Mouse (Mus musculus): ENCODE results near the gene Ptprc. TPM values are rescaled to one million over a fixed set of nuclear protein-coding genes. Genes with fewer than 3 reads are reported as not detected.

The Ptprc gene
- polyA plus RNA-seq, 1 experiment, result not detected

DNA sequence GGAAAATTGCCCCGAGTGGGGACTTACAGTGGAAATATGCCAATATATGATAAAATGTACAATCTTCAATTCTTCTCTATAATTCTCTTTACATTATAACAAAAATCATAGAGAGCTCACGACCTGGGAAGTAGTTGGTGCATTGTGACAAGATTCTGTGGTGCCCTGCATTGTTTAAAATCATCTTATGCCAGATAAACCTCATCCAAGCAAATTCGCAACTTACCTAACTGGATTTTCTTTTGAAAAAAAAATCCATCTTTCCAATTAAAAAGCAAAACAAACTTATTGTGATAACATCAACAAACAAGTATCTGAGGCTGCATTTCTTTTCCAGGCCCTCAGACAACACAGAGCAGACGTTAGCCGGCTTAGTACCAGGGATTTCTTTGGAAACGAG, 1.8 kb downstream of the Ptprc start:
- H3ac ChIP-seq (ENCODE audit: control insufficient read depth, insufficient read length, low read depth), result no peak overlapping the region
- no peaks in the 10 kb centered on the region for H3K27me3 ChIP-seq (ENCODE audit: control insufficient read depth, insufficient read depth, insufficient read length)
- H3K36me3 ChIP-seq (ENCODE audit: control insufficient read depth, insufficient read depth), result no peaks in the 10 kb centered on the region
- no peak overlapping the region for H3K4me3 ChIP-seq (ENCODE audit: insufficient read depth, poor library complexity, severe bottlenecking)
- no peaks in the 10 kb centered on the region for H3K79me2 ChIP-seq (ENCODE audit: control insufficient read depth, insufficient read depth)
- no peak for TF ChIP-seq MAX (IDR thresholded peaks at IDR 0.05)
- no peak for TF ChIP-seq CEBPB (IDR thresholded peaks at IDR 0.05; ENCODE audit: low read depth)
- no peak for TF ChIP-seq MYOD1 (IDR thresholded peaks at IDR 0.05; ENCODE audit: control insufficient read depth, insufficient read length, low read depth)
- no peak for TF ChIP-seq USF1 (IDR thresholded peaks at IDR 0.05; ENCODE audit: low read depth)
- TF ChIP-seq MYOG (IDR thresholded peaks at IDR 0.05; ENCODE audit: control insufficient read depth, extremely low read depth, insufficient read length), result no peak
- no peak for TF ChIP-seq FOSL1 (IDR thresholded peaks at IDR 0.05; ENCODE audit: insufficient read depth, low read length, poor library complexity, severe bottlenecking)
- TF ChIP-seq CTCF (IDR thresholded peaks at IDR 0.05; ENCODE audit: control insufficient read depth, insufficient read depth, insufficient read length), result no peak
- no peaks in the 10 kb centered on the region for H3K79me3 ChIP-seq (ENCODE audit: low read depth)

DNA sequence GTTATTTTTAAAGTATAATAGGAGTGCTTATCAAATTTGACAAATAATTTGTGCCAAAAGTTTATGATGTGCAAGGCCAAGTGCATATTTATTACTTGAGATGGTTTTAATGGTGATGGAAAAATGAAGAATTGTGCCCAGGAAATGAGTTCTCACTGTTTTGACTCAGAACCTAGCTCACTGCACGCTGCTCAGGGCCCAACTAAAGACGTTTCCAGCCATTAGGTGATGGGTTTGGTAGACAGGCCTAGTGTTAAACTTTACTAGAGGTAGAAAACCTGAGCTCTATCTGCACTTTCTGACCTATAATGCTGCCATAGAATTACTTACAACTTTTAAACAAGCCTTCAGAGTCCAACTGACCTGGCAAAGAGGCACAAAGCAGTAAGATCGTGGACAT, 3.0 kb downstream of the Ptprc start:
- Histone ChIP-seq H3K27me3 (ENCODE audit: control insufficient read depth, insufficient read depth, insufficient read length) (no peaks in the 10 kb centered on the region), H3K4me3 (ENCODE audit: insufficient read depth, poor library complexity, severe bottlenecking) (no peak overlapping the region), H3K79me2 (ENCODE audit: control insufficient read depth, insufficient read depth) (no peaks in the 10 kb centered on the region), H3ac (ENCODE audit: control insufficient read depth, insufficient read length, low read depth) (no peak overlapping the region), H3K79me3 (ENCODE audit: low read depth) (no peaks in the 10 kb centered on the region), H3K36me3 (ENCODE audit: control insufficient read depth, insufficient read depth) (no peaks in the 10 kb centered on the region)
- TF ChIP-seq CTCF (IDR thresholded peaks at IDR 0.05; ENCODE audit: control insufficient read depth, insufficient read depth, insufficient read length) (no peak), MAX (IDR thresholded peaks at IDR 0.05) (no peak), FOSL1 (IDR thresholded peaks at IDR 0.05; ENCODE audit: insufficient read depth, low read length, poor library complexity, severe bottlenecking) (no peak), USF1 (IDR thresholded peaks at IDR 0.05; ENCODE audit: low read depth) (no peak), CEBPB (IDR thresholded peaks at IDR 0.05; ENCODE audit: low read depth) (no peak)

DNA sequence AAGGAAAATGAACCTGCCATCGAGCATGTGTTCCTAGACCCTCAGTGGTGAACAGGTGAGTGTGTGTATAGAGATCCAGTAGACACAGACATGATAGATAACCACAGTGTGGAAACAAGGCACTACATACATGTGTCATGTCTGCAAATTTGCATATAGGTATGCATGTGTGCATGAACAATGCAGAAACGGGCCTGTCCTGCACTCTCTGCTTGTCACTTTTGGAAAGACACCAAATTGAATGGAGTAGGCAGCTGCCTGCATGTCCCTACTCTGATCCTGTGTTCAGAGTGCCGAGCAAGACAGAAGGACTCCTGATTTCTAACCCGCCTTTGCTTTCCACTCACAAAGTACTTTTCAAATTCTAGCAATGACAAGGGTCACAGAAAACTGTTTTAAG, 3.4 kb downstream of the Ptprc start:
- no peaks in the 10 kb centered on the region for H3K79me2 ChIP-seq (ENCODE audit: control insufficient read depth, insufficient read depth)
- H3K4me3 ChIP-seq (ENCODE audit: insufficient read depth, poor library complexity, severe bottlenecking), result no peak overlapping the region
- TF ChIP-seq CEBPB (IDR thresholded peaks at IDR 0.05; ENCODE audit: low read depth) (no peak), FOSL1 (IDR thresholded peaks at IDR 0.05; ENCODE audit: insufficient read depth, low read length, poor library complexity, severe bottlenecking) (no peak), MYOD1 (IDR thresholded peaks at IDR 0.05; ENCODE audit: control insufficient read depth, insufficient read length, low read depth) (no peak), MAX (IDR thresholded peaks at IDR 0.05) (no peak), CTCF (IDR thresholded peaks at IDR 0.05; ENCODE audit: control insufficient read depth, insufficient read depth, insufficient read length) (no peak), MYOG (IDR thresholded peaks at IDR 0.05; ENCODE audit: control insufficient read depth, extremely low read depth, insufficient read length) (no peak), USF1 (IDR thresholded peaks at IDR 0.05; ENCODE audit: low read depth) (no peak)

DNA sequence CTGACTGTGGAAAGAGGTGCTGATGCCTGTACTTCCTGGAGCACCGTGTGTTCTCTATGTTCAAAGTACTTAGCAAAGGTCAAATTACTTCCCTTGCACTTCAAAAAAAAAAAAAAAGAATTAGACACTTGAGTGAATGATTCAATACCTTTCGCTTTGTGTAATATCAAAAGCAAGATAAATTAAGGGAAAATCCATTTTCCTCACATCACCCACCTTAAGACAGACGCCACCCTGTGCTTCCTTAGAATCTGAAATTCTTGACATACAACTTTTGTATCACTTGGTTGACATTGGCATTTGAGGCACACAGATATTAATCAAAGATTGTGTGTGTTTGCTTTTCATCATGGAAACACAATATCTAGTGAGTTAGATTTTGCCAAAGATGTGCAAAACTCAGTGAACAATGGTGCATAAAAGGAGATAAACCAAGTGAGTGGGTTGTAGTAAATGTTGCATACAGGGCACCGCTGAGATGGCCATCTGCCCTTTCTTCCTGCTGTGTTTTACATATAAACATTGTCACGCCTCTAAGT, 9.2 kb downstream of the Ptprc start:
- H3K4me3 ChIP-seq (ENCODE audit: insufficient read depth, poor library complexity, severe bottlenecking), result no peak overlapping the region

More for the DNA sequence above, 3.4 kb downstream of the Ptprc start:
- H3K36me3 ChIP-seq (ENCODE audit: control insufficient read depth, insufficient read depth), result no peaks in the 10 kb centered on the region
- no peaks in the 10 kb centered on the region for H3K27me3 ChIP-seq (ENCODE audit: control insufficient read depth, insufficient read depth, insufficient read length)
- H3K79me3 ChIP-seq (ENCODE audit: low read depth), result no peaks in the 10 kb centered on the region
- H3ac ChIP-seq (ENCODE audit: control insufficient read depth, insufficient read length, low read depth), result no peak overlapping the region

DNA sequence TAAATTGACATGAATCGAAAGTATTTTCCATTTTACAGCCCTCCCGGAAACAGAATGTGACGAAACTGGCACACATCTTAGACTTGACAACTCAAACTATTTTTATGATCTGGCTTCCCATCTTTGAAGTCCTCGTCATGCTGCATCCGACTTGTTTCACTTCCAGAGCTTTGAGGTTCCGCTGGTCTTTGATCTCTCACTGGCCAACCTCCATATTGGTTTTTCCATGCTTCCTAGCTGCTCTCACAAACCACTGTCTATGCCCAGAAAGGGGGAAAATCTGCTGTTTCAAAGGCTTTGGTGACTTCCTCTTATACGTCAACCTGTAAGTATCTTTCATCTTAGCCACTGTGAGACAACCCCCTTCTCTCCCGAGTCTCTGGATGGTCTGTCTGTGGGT, 12.9 kb downstream of the Ptprc start:
- H3K4me3 ChIP-seq (ENCODE audit: insufficient read depth, poor library complexity, severe bottlenecking), result no peak overlapping the region
- H3K27me3 ChIP-seq (ENCODE audit: control insufficient read depth, insufficient read depth, insufficient read length), result no peaks in the 10 kb centered on the region
- H3K79me3 ChIP-seq (ENCODE audit: low read depth), result no peaks in the 10 kb centered on the region
- H3K79me2 ChIP-seq (ENCODE audit: control insufficient read depth, insufficient read depth), result no peaks in the 10 kb centered on the region
- no peak for TF ChIP-seq MYOD1 (IDR thresholded peaks at IDR 0.05; ENCODE audit: control insufficient read depth, insufficient read length, low read depth)
- no peak for TF ChIP-seq CEBPB (IDR thresholded peaks at IDR 0.05; ENCODE audit: low read depth)
- TF ChIP-seq USF1 (IDR thresholded peaks at IDR 0.05; ENCODE audit: low read depth), result no peak
- TF ChIP-seq MYOG (IDR thresholded peaks at IDR 0.05; ENCODE audit: control insufficient read depth, extremely low read depth, insufficient read length), result no peak
- TF ChIP-seq FOSL1 (IDR thresholded peaks at IDR 0.05; ENCODE audit: insufficient read depth, low read length, poor library complexity, severe bottlenecking), result no peak
- no peak for TF ChIP-seq MAX (IDR thresholded peaks at IDR 0.05)
- no peak for TF ChIP-seq CTCF (IDR thresholded peaks at IDR 0.05; ENCODE audit: control insufficient read depth, insufficient read depth, insufficient read length)
- no peak overlapping the region for H3ac ChIP-seq (ENCODE audit: control insufficient read depth, insufficient read length, low read depth)
- H3K36me3 ChIP-seq (ENCODE audit: control insufficient read depth, insufficient read depth), result no peaks in the 10 kb centered on the region

More for the DNA sequence above, 9.2 kb downstream of the Ptprc start:
- no peaks in the 10 kb centered on the region for H3K79me3 ChIP-seq (ENCODE audit: low read depth)
- H3K79me2 ChIP-seq (ENCODE audit: control insufficient read depth, insufficient read depth), result no peaks in the 10 kb centered on the region
- H3K36me3 ChIP-seq (ENCODE audit: control insufficient read depth, insufficient read depth), result no peaks in the 10 kb centered on the region
- TF ChIP-seq MYOG (IDR thresholded peaks at IDR 0.05; ENCODE audit: control insufficient read depth, extremely low read depth, insufficient read length), result no peak
- no peak for TF ChIP-seq MYOD1 (IDR thresholded peaks at IDR 0.05; ENCODE audit: control insufficient read depth, insufficient read length, low read depth)
- TF ChIP-seq FOSL1 (IDR thresholded peaks at IDR 0.05; ENCODE audit: insufficient read depth, low read length, poor library complexity, severe bottlenecking), result no peak
- TF ChIP-seq MAX (IDR thresholded peaks at IDR 0.05), result no peak
- no peak for TF ChIP-seq CEBPB (IDR thresholded peaks at IDR 0.05; ENCODE audit: low read depth)
- TF ChIP-seq USF1 (IDR thresholded peaks at IDR 0.05; ENCODE audit: low read depth), result no peak
- no peak for TF ChIP-seq CTCF (IDR thresholded peaks at IDR 0.05; ENCODE audit: control insufficient read depth, insufficient read depth, insufficient read length)
- H3ac ChIP-seq (ENCODE audit: control insufficient read depth, insufficient read length, low read depth), result no peak overlapping the region
- H3K27me3 ChIP-seq (ENCODE audit: control insufficient read depth, insufficient read depth, insufficient read length), result no peaks in the 10 kb centered on the region

DNA sequence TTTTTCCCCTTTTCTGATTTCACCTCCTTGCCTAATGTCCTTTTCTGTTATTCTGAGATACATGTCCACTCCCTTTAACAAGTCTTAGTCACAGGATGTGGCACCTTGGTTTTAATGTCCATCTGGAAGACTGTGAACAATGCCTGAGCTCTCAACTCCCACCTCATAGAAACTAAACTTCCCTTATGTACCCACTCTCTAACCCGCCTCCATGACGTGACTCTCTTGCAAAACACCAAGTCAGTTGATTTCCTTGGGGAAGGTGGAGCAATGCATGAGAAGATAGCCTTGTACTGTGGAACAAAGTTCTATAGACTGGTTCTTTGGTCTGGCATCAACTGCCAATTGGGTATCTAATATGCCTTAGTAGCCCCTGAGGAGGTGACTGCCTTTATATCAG, 16.6 kb downstream of the Ptprc start:
- H3K79me3 ChIP-seq (ENCODE audit: low read depth), result no peaks in the 10 kb centered on the region
- no peaks in the 10 kb centered on the region for H3K79me2 ChIP-seq (ENCODE audit: control insufficient read depth, insufficient read depth)
- H3ac ChIP-seq (ENCODE audit: control insufficient read depth, insufficient read length, low read depth), result no peak overlapping the region
- no peak overlapping the region for H3K4me3 ChIP-seq (ENCODE audit: insufficient read depth, poor library complexity, severe bottlenecking)
- no peak for TF ChIP-seq CEBPB (IDR thresholded peaks at IDR 0.05; ENCODE audit: low read depth)
- no peak for TF ChIP-seq MYOD1 (IDR thresholded peaks at IDR 0.05; ENCODE audit: control insufficient read depth, insufficient read length, low read depth)
- TF ChIP-seq FOSL1 (IDR thresholded peaks at IDR 0.05; ENCODE audit: insufficient read depth, low read length, poor library complexity, severe bottlenecking), result no peak
- no peak for TF ChIP-seq MAX (IDR thresholded peaks at IDR 0.05)
- no peak for TF ChIP-seq MYOG (IDR thresholded peaks at IDR 0.05; ENCODE audit: control insufficient read depth, extremely low read depth, insufficient read length)
- no peak for TF ChIP-seq CTCF (IDR thresholded peaks at IDR 0.05; ENCODE audit: control insufficient read depth, insufficient read depth, insufficient read length)
- no peak for TF ChIP-seq USF1 (IDR thresholded peaks at IDR 0.05; ENCODE audit: low read depth)
- no peaks in the 10 kb centered on the region for H3K36me3 ChIP-seq (ENCODE audit: control insufficient read depth, insufficient read depth)
- no peaks in the 10 kb centered on the region for H3K27me3 ChIP-seq (ENCODE audit: control insufficient read depth, insufficient read depth, insufficient read length)
